Mouse (Mus musculus): Measurements from ENCODE around the gene Doc2a. TPM values are rescaled to one million over a fixed set of nuclear protein-coding genes. Genes with fewer than 3 reads are reported as not detected.

Doc2a gene
- polyA plus RNA-seq (2015; fragmentation: Illumina TruSeq; extraction: RNeasy Lipid Tissue Mini Kit (QIAGEN cat#74804); ENCODE audit: low read depth, low replicate concordance): 32.7 TPM

DNA sequence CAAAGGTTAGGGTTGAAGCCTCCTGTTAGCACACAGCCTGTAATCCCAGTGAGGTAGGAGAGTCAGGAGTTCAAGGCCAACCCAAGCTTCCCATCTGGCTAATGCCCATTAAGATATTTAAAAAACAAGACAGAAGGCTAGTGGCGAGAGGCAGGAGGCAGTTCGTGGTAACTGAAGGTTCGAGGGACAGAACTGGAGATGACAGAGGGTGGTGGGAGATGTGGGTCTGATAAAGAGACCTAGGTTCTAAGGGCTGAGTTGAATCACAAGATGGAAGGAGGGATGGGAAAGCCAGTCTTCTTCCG lies at the start of gene Doc2a:
TSS of gene Doc2a (plus strand) at position 301 of the 305 bp plus-strand sequence.

DNA sequence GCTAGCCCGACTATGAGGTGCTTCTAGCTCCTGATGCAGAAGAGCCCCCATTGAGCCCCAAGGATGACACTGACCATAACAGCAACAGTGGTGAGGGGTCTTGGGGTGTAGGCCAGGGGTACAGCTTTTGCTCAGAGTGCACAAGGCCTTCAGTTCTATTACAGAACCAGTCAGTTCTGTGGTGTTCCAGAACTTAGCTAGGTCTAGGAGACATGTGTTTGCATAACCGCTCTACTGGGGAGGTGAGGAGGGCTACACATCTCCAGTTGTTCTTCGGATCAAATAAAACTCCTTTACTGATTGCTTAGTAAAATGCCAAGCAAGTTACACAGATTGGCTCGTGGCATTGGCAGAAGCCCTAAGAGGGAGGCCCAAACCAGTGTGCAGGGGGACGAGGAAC lies 15.7 kb upstream of the Doc2a start, which contains the start of gene 4930451I11Rik:
TSS of gene 4930451I11Rik (minus strand) at position 101 of the 400 bp plus-strand sequence.

DNA sequence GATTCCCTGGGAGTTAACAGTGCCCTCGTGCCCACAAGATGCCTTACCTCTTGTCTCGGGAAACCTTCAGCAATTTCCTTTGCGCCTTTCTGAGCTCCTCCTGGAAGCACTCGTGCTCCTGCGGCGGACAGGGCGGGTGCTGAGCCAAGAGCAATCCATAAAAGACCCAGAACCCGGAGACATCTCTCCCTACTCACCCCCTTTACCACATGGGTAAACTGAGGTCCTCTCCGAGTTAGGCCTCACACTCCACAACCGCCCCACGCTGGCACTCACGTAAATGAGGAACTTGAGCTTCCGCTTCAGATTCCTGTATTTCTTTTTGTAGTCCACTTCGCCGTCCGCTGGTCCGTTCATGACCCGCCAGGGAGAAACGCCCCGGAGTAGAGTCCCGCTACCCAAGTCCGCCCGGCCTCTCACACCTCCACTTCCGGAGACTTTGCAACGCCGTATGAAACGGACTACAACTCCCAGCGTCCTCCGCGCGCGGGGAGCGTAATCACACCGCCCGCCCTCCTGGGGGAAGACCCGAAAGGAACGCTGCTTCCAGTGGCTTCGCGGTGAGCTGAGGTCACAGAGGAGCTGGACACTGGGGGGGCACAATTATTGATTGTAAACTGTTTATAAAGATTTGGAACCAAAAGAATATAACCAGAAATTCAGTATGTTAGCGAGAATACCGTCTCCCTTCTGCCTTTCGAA lies 14.4 kb downstream of the Doc2a start, which contains the start of gene Hirip3:
TSS of gene Hirip3 (plus strand) at position 544 of the 702 bp plus-strand sequence.

DNA sequence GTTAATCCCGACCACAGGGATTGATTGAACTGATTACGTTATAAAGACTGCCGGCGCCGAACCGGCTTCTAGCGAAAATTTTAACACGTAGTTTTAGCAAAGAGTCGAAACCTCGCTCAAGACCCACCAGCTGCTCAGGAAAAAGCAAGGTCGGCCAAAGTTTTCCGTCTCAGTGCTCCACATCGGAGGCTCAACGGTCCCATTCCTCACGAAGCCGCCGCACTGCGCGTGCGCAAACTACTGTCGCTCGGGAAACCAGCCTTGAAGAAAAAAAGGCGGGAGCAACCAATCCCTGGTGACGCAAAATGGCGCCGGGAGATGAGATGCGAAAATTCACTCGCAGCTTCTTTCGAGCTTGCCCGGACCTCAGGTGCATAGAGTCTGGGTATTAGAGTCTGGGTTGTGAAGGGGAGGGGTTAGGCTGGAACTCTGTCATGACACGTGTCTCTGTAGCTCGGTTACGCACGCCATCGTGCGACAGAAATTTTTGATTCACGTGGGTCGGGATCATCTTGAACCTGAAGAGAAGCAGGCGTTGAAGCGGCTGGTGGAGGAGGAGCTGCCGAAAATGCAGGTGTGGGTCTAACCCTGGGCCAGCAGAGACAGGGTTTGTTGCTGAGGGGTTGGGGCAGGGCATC lies 15.1 kb downstream of the Doc2a start, which contains the start of gene Ino80e:
TSS of gene Ino80e (minus strand) at position 231 of the 638 bp plus-strand sequence.

DNA sequence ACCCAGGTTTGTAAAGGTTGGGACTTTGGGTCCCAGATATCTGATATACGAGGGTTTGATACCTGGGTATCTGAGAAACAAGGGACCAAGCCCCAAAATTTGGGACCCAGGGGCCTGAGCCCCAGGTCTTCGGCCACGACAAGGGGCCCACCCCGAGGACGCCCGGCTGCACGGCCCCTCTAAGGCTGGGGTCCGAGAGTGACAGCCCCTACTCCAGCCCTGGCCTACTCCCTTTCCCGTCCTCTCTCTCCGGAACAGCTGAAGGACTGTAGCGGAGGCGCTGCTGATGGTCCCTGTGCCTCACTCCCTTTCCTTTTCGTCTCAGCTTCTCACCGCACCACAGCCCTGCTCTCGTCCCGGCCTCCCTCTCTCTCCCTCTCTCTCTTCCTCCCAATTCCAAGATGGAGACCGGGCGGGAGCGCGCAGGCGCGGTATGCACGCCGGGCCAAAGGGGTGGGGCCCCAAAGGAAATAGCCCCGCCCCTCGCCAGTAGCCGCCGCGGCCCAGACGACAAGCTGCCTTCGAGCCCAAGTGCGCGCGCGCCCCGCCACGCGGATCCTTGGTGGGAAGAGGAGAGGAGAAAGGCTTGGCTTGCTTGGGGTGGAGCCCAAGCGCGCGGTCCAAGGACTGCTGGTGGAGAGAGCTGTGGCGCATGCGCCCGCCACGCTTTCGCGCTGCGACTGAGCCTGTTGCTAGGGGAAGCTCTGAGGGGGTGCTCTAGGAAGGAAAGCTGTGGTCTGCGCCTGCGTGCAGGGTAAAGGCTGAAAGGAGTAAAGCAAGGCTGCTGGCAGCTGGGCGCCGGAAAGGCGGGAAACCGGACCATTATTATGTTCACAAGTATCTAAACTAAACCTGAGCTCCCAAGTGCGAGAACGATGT lies 37.3 kb downstream of the Doc2a start, which contains the start of gene Taok2:
TSS of gene Taok2 (minus strand) at position 418 of the 879 bp plus-strand sequence.

Other genes starting within 250 kb of the Doc2a start
- gene Nupr1, start 216.6 kb upstream of the Doc2a start, polyA plus RNA-seq (2015; fragmentation: Illumina TruSeq; extraction: RNeasy Lipid Tissue Mini Kit (QIAGEN cat#74804); ENCODE audit: low read depth, low replicate concordance): 19.3 TPM
- 22.6 TPM for gene Sgf29, start 198.1 kb upstream of the Doc2a start, polyA plus RNA-seq (2015; fragmentation: Illumina TruSeq; extraction: RNeasy Lipid Tissue Mini Kit (QIAGEN cat#74804); ENCODE audit: low read depth, low replicate concordance)
- 21.5 TPM for gene Sult1a1, start 171.0 kb upstream of the Doc2a start, polyA plus RNA-seq (2015; fragmentation: Illumina TruSeq; extraction: RNeasy Lipid Tissue Mini Kit (QIAGEN cat#74804); ENCODE audit: low read depth, low replicate concordance)
- 64.2 TPM for gene Bola2, start 152.0 kb upstream of the Doc2a start, polyA plus RNA-seq (2015; fragmentation: Illumina TruSeq; extraction: RNeasy Lipid Tissue Mini Kit (QIAGEN cat#74804); ENCODE audit: low read depth, low replicate concordance)
- 14.6 TPM for gene Slx1b, start 151.6 kb upstream of the Doc2a start, polyA plus RNA-seq (2015; fragmentation: Illumina TruSeq; extraction: RNeasy Lipid Tissue Mini Kit (QIAGEN cat#74804); ENCODE audit: low read depth, low replicate concordance)
- 136 TPM for gene Coro1a, start 139.6 kb upstream of the Doc2a start, polyA plus RNA-seq (2015; fragmentation: Illumina TruSeq; extraction: RNeasy Lipid Tissue Mini Kit (QIAGEN cat#74804); ENCODE audit: low read depth, low replicate concordance)
- 169 TPM for gene Mapk3, start 87.8 kb upstream of the Doc2a start, polyA plus RNA-seq (2015; fragmentation: Illumina TruSeq; extraction: RNeasy Lipid Tissue Mini Kit (QIAGEN cat#74804); ENCODE audit: low read depth, low replicate concordance)
- 2.1 TPM for gene Gdpd3, start 81.1 kb upstream of the Doc2a start, polyA plus RNA-seq (2015; fragmentation: Illumina TruSeq; extraction: RNeasy Lipid Tissue Mini Kit (QIAGEN cat#74804); ENCODE audit: low read depth, low replicate concordance)
- gene Ypel3, start 70.5 kb upstream of the Doc2a start, polyA plus RNA-seq (2015; fragmentation: Illumina TruSeq; extraction: RNeasy Lipid Tissue Mini Kit (QIAGEN cat#74804); ENCODE audit: low read depth, low replicate concordance): 387 TPM
- 1.5 TPM for gene Tbx6, start 65.9 kb upstream of the Doc2a start, polyA plus RNA-seq (2015; fragmentation: Illumina TruSeq; extraction: RNeasy Lipid Tissue Mini Kit (QIAGEN cat#74804); ENCODE audit: low read depth, low replicate concordance)
- gene Ppp4c, start 54.9 kb upstream of the Doc2a start, polyA plus RNA-seq (2015; fragmentation: Illumina TruSeq; extraction: RNeasy Lipid Tissue Mini Kit (QIAGEN cat#74804); ENCODE audit: low read depth, low replicate concordance): 61.6 TPM
- 55.7 TPM for gene Fam57b, start 49.7 kb upstream of the Doc2a start, polyA plus RNA-seq (2015; fragmentation: Illumina TruSeq; extraction: RNeasy Lipid Tissue Mini Kit (QIAGEN cat#74804); ENCODE audit: low read depth, low replicate concordance)
- not detected for gene 4930451I11Rik, start 15.8 kb upstream of the Doc2a start, polyA plus RNA-seq (2015; fragmentation: Illumina TruSeq; extraction: RNeasy Lipid Tissue Mini Kit (QIAGEN cat#74804); ENCODE audit: low read depth, low replicate concordance)
- gene Hirip3, start 14.6 kb downstream of the Doc2a start, polyA plus RNA-seq (2015; fragmentation: Illumina TruSeq; extraction: RNeasy Lipid Tissue Mini Kit (QIAGEN cat#74804); ENCODE audit: low read depth, low replicate concordance): 46.0 TPM
- gene Ino80e, start 15.0 kb downstream of the Doc2a start, polyA plus RNA-seq (2015; fragmentation: Illumina TruSeq; extraction: RNeasy Lipid Tissue Mini Kit (QIAGEN cat#74804); ENCODE audit: low read depth, low replicate concordance): 57.0 TPM
- gene Taok2, start 37.3 kb downstream of the Doc2a start, polyA plus RNA-seq (2015; fragmentation: Illumina TruSeq; extraction: RNeasy Lipid Tissue Mini Kit (QIAGEN cat#74804); ENCODE audit: low read depth, low replicate concordance): 79.3 TPM
- 29.0 TPM for gene Tmem219, start 75.5 kb downstream of the Doc2a start, polyA plus RNA-seq (2015; fragmentation: Illumina TruSeq; extraction: RNeasy Lipid Tissue Mini Kit (QIAGEN cat#74804); ENCODE audit: low read depth, low replicate concordance)
- 159 TPM for gene Kctd13, start 81.5 kb downstream of the Doc2a start, polyA plus RNA-seq (2015; fragmentation: Illumina TruSeq; extraction: RNeasy Lipid Tissue Mini Kit (QIAGEN cat#74804); ENCODE audit: low read depth, low replicate concordance)
- 39.0 TPM for gene Asphd1, start 102.2 kb downstream of the Doc2a start, polyA plus RNA-seq (2015; fragmentation: Illumina TruSeq; extraction: RNeasy Lipid Tissue Mini Kit (QIAGEN cat#74804); ENCODE audit: low read depth, low replicate concordance)
- 234 TPM for gene Sez6l2, start 103.1 kb downstream of the Doc2a start, polyA plus RNA-seq (2015; fragmentation: Illumina TruSeq; extraction: RNeasy Lipid Tissue Mini Kit (QIAGEN cat#74804); ENCODE audit: low read depth, low replicate concordance)
- gene Cdipt, start 128.5 kb downstream of the Doc2a start, polyA plus RNA-seq (2015; fragmentation: Illumina TruSeq; extraction: RNeasy Lipid Tissue Mini Kit (QIAGEN cat#74804); ENCODE audit: low read depth, low replicate concordance): 168 TPM
- 0.82 TPM for gene Cdiptos, start 128.7 kb downstream of the Doc2a start, polyA plus RNA-seq (2015; fragmentation: Illumina TruSeq; extraction: RNeasy Lipid Tissue Mini Kit (QIAGEN cat#74804); ENCODE audit: low read depth, low replicate concordance)
- 4.3 TPM for gene Mvp, start 167.2 kb downstream of the Doc2a start, polyA plus RNA-seq (2015; fragmentation: Illumina TruSeq; extraction: RNeasy Lipid Tissue Mini Kit (QIAGEN cat#74804); ENCODE audit: low read depth, low replicate concordance)
- not detected for gene Pagr1b, start 169.1 kb downstream of the Doc2a start, polyA plus RNA-seq (2015; fragmentation: Illumina TruSeq; extraction: RNeasy Lipid Tissue Mini Kit (QIAGEN cat#74804); ENCODE audit: low read depth, low replicate concordance)
- 21.8 TPM for gene Pagr1a, start 169.9 kb downstream of the Doc2a start, polyA plus RNA-seq (2015; fragmentation: Illumina TruSeq; extraction: RNeasy Lipid Tissue Mini Kit (QIAGEN cat#74804); ENCODE audit: low read depth, low replicate concordance)
- gene Gm42742, start 173.7 kb downstream of the Doc2a start, polyA plus RNA-seq (2015; fragmentation: Illumina TruSeq; extraction: RNeasy Lipid Tissue Mini Kit (QIAGEN cat#74804); ENCODE audit: low read depth, low replicate concordance): 57.4 TPM
- 205 TPM for gene Prrt2, start 173.8 kb downstream of the Doc2a start, polyA plus RNA-seq (2015; fragmentation: Illumina TruSeq; extraction: RNeasy Lipid Tissue Mini Kit (QIAGEN cat#74804); ENCODE audit: low read depth, low replicate concordance)
- gene Maz, start 179.6 kb downstream of the Doc2a start, polyA plus RNA-seq (2015; fragmentation: Illumina TruSeq; extraction: RNeasy Lipid Tissue Mini Kit (QIAGEN cat#74804); ENCODE audit: low read depth, low replicate concordance): 137 TPM
- 8.7 TPM for gene Kif22, start 195.1 kb downstream of the Doc2a start, polyA plus RNA-seq (2015; fragmentation: Illumina TruSeq; extraction: RNeasy Lipid Tissue Mini Kit (QIAGEN cat#74804); ENCODE audit: low read depth, low replicate concordance)
- gene Zg16, start 239.9 kb downstream of the Doc2a start, polyA plus RNA-seq (2015; fragmentation: Illumina TruSeq; extraction: RNeasy Lipid Tissue Mini Kit (QIAGEN cat#74804); ENCODE audit: low read depth, low replicate concordance): not detected
- gene AI467606, start 243.9 kb downstream of the Doc2a start, polyA plus RNA-seq (2015; fragmentation: Illumina TruSeq; extraction: RNeasy Lipid Tissue Mini Kit (QIAGEN cat#74804); ENCODE audit: low read depth, low replicate concordance): 2.3 TPM

Measured in brain, adult 10 weeks (tissue).